ENCODE assay signal across 7 mouse cellular contexts in the genomic region with DNA sequence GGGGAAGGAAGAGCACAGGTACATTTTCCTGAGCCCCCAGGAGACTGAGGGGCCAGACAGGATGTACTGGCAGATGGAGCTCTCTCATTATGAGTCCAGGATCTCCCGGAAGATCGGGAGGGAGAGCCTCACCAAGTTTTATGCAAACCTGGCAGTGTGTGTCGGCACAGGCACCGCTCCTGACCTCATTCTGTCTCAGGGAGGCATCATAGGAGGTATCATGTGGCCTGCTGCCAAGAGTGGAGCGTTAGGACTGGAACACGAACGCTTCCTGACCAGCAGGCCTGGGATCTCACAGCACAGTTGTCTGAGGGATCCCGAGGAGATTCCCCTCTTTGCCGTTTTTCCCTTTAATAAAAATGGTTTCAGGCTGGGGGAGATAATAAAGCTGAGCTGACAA. TPM values are rescaled to one million over a fixed set of nuclear protein-coding genes. Genes with fewer than 3 reads are reported as not detected.
DNase-seq lines count a peak whose midpoint lies in the region; ATAC-seq and TF ChIP-seq lines count a peak whose summit lies in the region.

No protein-coding gene starts in this region.

- H3K9ac ChIP-seq in lung, embryonic 14.5 days, result no peak overlapping the region

- no peaks in the 10 kb centered on the region for H3K36me3 ChIP-seq in lung, embryonic 14.5 days (ENCODE audit: insufficient read depth)

- TF ChIP-seq POLR2A in brain, embryonic 14.5 days (IDR thresholded peaks at IDR 0.05; ENCODE audit: borderline replicate concordance, extremely low read depth, insufficient read depth, insufficient read length, poor library complexity, severe bottlenecking), result no peak

- peak; percentile 35 for DNase-seq in lung, embryonic 14.5 days
- no peak for DNase-seq in lung, adult 18-20 months
- peak; percentile 41 for DNase-seq in brain, embryonic 14.5 days (ENCODE audit: low read depth)
- DNase-seq in gastrocnemius, postnatal 14 days, result peak; percentile 20
- peak; percentile 86 for DNase-seq in retina, postnatal 1 day
- DNase-seq in layer of hippocampus, adult 18-20 months (ENCODE audit: low spot score in 2 of 2), result no peak
- no peak for DNase-seq in thymus, postnatal 0 days (ENCODE audit: low spot score)

- no peaks in the 10 kb centered on the region for H3K4me1 ChIP-seq in lung, embryonic 14.5 days (ENCODE audit: insufficient read depth)

- H3K27ac ChIP-seq in lung, embryonic 14.5 days (ENCODE audit: low read depth), result no peak overlapping the region

- TF ChIP-seq CTCF in lung, embryonic 14.5 days (IDR thresholded peaks at IDR 0.05; ENCODE audit: low read depth), result no peak
- TF ChIP-seq CTCF in brain, embryonic 14.5 days (IDR thresholded peaks at IDR 0.05; ENCODE audit: borderline replicate concordance, extremely low read depth, insufficient read depth, insufficient read length), result no peak

- H3K27me3 ChIP-seq in lung, embryonic 14.5 days (ENCODE audit: insufficient read depth, low read length), result no peaks in the 10 kb centered on the region

- H3K4me3 ChIP-seq in lung, embryonic 14.5 days (ENCODE audit: low read depth, low read length), result no peak overlapping the region

- intact Hi-C loops in gastrocnemius, postnatal 14 days (cut with DNase I; ENCODE audit: low total_unique reads), result no loop called here

- H3K4me2 ChIP-seq in lung, embryonic 14.5 days, result no peak overlapping the region

- ATAC-seq in lung, embryonic 14.5 days (ENCODE audit: insufficient read depth), result no peak

- WGBS in lung, embryonic 14.5 days, result 43% methylated on average over 9 of the region's 9 CpGs

- H3K9me3 ChIP-seq in lung, embryonic 14.5 days (ENCODE audit: low read depth, low read length), result no peaks in the 10 kb centered on the region

RNA-seq across cellular contexts. Expression of a gene that starts 31.6 kb away (rescaled TPM):
- polyA plus RNA-seq in lung, embryonic 14.5 days (2014; fragmentation: Nextera tagmentation; extraction: Ambion mirVana), result 5.4 and 5.9 TPM in 2 replicates
- 1.4 and 3.2 TPM in 2 replicates for polyA plus RNA-seq in brain, embryonic 14.5 days (2012; rRNA removed)
- 10 to 100 TPM; 10.9 to 19.9 TPM for total RNA-seq in gastrocnemius, postnatal 14 days (2021)
- total RNA-seq in layer of hippocampus, adult 18-20 months (2021), result 1 to 10 TPM; 5.9 to 6.1 TPM
- polyA plus RNA-seq in thymus, postnatal 0 days (2015; fragmentation: Nextera tagmentation; extraction: Ambion mirVana), result 14.4 TPM in 2 replicates

RNA-seq across cellular contexts. Expression of a gene that starts 31.8 kb away (rescaled TPM):
- polyA plus RNA-seq in lung, embryonic 14.5 days (2014; fragmentation: Nextera tagmentation; extraction: Ambion mirVana), result 2.8 and 5.3 TPM in 2 replicates
- polyA plus RNA-seq in brain, embryonic 14.5 days (2012; rRNA removed), result 5.2 and 5.3 TPM in 2 replicates
- total RNA-seq in gastrocnemius, postnatal 14 days (2021), result 1 to 10 TPM; 5.7 to 7.1 TPM
- 10 to 100 TPM; 15.1 to 17.4 TPM for total RNA-seq in layer of hippocampus, adult 18-20 months (2021)
- 2.3 and 2.4 TPM in 2 replicates for polyA plus RNA-seq in thymus, postnatal 0 days (2015; fragmentation: Nextera tagmentation; extraction: Ambion mirVana)

Comparison
In these comparisons a context has a peak if more than half of its experiments do, and no peak if none do; other contexts are left out.
1. DNase-seq: peak in lung, embryonic 14.5 days (single experiment), brain, embryonic 14.5 days (single experiment), gastrocnemius, postnatal 14 days (single experiment) and retina, postnatal 1 day (single experiment); none in lung, adult 18-20 months (0 of 2), layer of hippocampus, adult 18-20 months (0 of 2) and thymus, postnatal 0 days (single experiment).